Mouse (Mus musculus) left cerebral cortex, adult 9 months (tissue): Measurements from ENCODE around the gene Cnot6l.
A peak's percentile ranks its signal among the peaks of the same experiment; 100 is the strongest.

Experiments used
- DNase-seq, 2 experiments: peaks; one replicate each; pipeline ENCODE4 v3.0.0; 2022; ENCODE audit warnings: low spot score in 2 of 2

Cnot6l gene

GRCm38 (mm10) chr5:96164021-96164411 lies at the start of gene Cnot6l:
Gene Cnot6l (minus strand): TSS chr5:96164171.
- no peak for DNase-seq

GRCm38 (mm10) chr5:96209916-96210583 lies 46.1 kb upstream of the Cnot6l start:
- peak; percentile 78 to 94 for DNase-seq

DNA sequence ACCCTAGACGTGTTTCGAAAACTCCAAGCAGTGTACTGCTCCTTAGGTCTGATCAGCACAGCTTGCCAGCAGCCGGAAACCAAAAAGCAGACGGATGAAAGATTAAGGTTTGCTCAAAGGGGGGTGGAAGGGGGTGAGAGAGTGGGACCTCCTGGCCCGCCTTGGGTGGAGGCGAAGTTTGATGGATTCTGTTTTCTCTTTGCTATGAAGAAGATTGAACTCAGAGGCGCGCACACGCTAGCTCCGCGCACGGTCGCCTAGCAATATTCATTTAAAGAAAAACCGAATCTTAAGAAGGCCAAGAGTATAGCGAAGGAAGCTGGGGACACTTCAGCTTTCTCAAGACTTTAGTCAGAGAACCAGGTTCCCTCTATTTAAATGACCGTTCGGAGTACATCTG lies 45.5 kb upstream of the Cnot6l start, which contains the start of gene Mrpl1:
Mrpl1 (plus strand) TSS at position 35 of the 400 bp plus-strand sequence.
- DNase-seq: peak in 1 of 2 experiments; percentile 19

DNA sequence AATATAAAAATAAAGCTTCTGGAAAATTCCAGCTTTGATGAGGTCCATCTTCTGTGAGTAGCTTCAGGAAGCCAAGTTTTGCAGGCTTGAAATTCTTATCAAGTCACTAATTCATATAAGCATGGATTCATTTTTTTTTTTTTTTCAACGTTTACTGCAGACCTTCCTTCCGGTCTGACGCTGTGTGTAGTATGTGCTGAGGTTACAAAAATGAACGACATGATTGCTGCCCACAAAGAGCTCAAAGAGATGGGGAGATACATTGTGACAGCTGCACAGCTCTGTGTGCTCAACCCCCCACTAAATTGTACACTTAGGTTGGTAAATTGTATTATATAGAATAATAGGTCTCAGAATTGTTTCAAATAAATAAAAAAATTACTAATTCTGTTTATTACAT lies 44.6 kb upstream of the Cnot6l start:
- DNase-seq: no peak

GRCm38 (mm10) chr5:96207531-96207930 lies 43.6 kb upstream of the Cnot6l start:
- no peak for DNase-seq

- no peak for DNase-seq
Observed at GRCm38 (mm10) chr5:96206897-96207296, 42.9 kb upstream of the Cnot6l start.

DNA sequence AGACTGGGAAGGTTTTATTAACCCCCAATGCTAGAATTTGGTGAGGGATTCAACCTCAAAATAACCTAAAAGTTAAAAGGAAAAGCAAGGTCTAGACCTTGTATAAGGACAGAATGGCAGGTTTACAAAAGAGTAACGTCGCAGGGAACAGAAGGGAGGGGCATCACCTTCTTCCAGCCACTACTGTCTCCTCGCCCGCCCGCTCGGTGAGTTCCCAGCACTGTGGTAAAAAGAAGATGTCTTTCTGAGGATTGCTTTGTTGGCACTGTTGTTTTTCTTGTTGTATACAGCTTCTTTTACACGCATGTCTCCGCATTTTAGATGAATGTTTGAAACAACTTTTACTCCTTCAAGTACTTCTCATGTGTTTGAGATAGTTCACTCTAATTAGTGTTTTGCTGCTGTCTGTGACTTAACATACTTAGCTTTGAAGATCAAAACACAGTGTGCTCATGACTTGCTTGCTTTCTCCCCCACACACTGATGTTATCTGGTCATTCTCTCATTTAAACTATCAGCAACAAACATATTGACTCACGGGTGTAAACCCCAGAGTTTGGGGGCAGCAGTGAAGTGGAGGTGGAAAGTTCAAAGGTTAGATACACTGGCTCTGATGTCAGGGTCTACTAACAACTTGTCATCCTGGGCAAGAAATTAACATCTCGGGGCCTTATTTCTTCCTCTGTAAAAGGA lies 37.6 kb upstream of the Cnot6l start:
- no peak for DNase-seq

DNA sequence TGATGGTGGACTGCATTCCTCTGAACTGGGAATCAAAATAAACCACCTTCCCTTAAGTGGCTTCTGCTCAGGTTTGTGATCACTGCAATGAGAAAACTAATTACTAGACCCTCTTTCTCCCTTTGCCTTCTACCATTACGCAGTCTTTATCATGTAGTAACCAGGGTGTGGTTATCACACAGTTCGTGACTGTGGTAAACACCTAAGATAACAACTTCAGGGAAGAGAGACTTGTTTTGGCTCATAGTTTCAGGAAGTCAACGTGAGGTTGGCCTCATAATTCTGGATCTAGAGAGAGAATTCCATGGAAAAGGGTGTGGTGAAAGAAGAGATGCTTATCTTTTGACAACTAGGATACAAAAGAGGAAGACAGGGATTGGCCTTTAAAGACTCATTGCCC lies 36.3 kb upstream of the Cnot6l start:
- no peak for DNase-seq

DNA sequence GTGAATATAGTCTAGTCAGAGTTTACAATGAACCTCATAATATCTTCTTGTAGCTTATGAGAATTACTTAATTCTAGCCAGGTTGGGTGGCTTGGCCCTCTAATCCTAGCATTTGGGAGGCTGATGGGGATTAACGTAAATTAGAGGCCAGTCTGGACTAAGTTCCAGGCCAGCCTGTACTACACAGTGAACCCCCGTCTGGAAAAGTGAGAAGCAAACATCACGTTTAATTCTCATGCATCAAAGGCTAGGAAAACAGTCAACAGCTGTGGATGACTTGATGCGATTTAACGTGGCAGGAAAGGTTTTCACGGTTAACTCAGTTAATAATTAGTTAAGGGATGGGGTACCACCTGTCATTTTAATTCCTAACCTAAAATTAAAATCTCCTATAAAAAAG lies 34.3 kb upstream of the Cnot6l start:
- no peak for DNase-seq

DNA sequence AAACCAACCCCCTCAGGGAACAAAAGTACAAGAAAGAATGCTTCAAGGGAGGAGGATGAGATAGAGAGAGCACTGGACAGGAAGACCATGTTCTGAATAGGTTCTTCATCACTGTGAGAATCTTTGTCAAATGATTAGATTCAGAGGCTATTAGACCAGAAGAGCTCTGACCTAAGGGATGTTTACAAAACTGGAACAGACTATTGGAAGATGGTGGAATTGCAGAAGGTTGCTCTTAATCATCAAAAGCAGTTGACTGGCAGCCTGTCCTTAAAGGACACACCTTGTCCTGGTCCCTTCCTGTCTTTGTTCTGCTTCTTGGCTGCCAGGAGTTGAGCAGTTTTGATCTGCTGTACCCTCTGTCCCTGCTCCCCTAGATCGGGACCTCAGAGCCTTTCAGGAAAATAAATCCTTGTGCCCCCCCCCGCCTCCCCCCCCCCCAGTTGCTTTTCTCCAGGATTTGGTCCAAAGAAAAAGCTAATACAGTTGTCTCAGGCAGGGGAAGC lies 32.6 kb upstream of the Cnot6l start:
- no peak for DNase-seq

- no peak for DNase-seq
Observed at GRCm38 (mm10) chr5:96191251-96191650, 27.3 kb upstream of the Cnot6l start.

GRCm38 (mm10) chr5:96189761-96190160 lies 25.8 kb upstream of the Cnot6l start:
- no peak for DNase-seq

DNA sequence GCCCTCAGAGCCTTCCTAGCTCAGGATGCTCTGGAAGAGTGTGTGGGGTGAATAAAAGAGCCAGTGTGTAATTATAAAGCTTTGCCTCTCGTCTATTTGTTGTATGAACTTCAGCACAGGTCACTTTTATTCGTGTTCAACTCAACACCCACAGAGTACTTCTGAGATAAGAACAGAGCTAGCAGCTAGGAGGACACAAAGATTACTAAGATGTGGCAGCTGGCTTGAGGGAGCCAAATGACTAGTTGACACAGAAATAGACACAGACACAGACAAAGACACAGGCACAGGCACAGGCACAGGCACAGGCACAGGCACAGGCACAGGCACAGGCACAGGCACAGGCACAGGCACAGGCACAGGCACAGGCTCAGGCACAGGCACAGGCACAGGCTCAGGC lies 20.0 kb upstream of the Cnot6l start:
- DNase-seq: no peak

GRCm38 (mm10) chr5:96183211-96183610 lies 19.2 kb upstream of the Cnot6l start:
- no peak for DNase-seq

- no peak for DNase-seq
Observed at GRCm38 (mm10) chr5:96176879-96177358, 12.9 kb upstream of the Cnot6l start.

GRCm38 (mm10) chr5:96176121-96176520 lies 12.2 kb upstream of the Cnot6l start:
- DNase-seq: no peak

DNA sequence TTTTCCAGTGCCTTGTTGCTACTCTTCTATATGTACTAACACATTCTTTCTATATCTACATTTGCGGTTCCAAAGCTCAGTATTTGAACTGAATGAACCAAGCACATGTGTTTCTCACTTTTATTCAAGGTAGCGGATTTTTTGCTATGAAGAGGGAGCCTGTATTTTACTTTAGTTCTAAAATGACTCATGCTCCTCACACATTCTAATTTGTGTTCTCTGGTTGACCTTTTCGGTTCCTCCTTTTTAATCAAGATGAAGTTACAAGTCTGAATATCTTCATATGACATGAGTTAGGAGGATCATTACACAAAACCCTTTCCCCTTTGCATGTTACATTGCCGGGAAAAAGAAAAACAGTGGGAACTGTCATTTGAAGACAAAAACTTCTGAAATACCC lies 7.8 kb upstream of the Cnot6l start:
- DNase-seq: no peak

DNA sequence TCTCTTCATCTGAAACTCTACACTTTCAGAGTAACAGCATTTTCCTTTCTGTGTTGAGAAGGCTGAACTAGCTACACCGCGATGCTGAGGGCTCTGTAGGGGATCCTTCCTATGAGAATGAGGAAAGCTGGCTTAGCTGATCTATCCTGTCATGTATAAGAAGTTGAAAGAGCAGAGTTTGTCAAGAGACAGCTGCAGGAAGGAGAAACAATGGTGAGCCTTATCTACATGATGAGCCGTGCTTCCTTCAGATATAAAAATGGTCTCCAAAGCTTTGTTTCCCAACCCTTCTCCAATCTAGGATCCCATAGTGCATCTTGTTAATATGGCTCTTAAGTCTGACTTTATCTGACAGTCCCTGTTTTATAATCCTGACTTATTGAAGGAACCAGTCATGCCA lies 6.5 kb upstream of the Cnot6l start:
- DNase-seq: no peak

- DNase-seq: no peak
Observed at GRCm38 (mm10) chr5:96166761-96167160, 2.8 kb upstream of the Cnot6l start.

DNA sequence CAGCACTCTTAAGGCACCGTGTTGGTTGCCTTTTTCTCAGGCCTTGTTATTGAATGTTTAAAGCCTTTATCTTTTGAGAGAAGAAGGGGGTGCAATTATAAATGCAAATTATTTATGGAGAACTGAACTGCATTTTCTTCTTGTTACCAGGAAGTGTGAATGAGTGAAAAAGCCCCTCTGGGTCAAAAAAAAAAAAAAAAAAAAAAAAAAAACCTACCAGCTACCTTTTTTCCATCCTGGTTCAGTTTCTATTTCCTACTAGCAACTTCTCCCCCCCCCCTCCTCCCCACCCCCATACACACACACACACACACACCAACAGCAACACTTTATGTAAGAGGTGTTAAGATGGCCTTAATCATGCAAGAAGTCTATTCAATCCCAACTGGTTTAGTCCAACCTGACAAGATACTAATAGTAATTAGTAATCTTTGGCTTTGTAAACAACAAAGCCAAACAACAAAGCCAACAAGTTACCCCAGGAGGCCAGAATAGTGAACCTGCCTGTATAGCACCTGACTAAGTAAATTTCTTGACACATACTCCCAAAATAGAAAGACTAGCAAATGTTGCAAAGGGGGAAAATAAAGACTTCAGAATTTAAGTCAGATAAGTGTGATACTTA lies 463 bp downstream of the Cnot6l start:
- no peak for DNase-seq

GRCm38 (mm10) chr5:96162399-96163331 lies 1.3 kb downstream of the Cnot6l start:
- peak in 1 of 2 experiments; percentile 65 for DNase-seq
